Mouse (Mus musculus) heart, adult 2 months (tissue): ENCODE results near the gene Ccdc36. TPM values are rescaled to one million over a fixed set of nuclear protein-coding genes. Genes with fewer than 3 reads are reported as not detected.

Experiments
- DNase-seq, 2 experiments: peaks; one replicate each; pipeline ENCODE4 v3.0.0; 2021
- H3K27ac ChIP-seq: fragments of 200-600 bp; 2 replicates; pipeline ENCODE4 v1.8.1; 2022
- H3K27me3 ChIP-seq: fragments of 200-500 bp; 2 replicates; pipeline ENCODE4 v1.6.1; 2012; ENCODE audit warnings: mild to moderate bottlenecking, low read length, inconsistent platforms, mixed read lengths; ENCODE audit not compliant: control insufficient read depth, insufficient read depth
- H3K36me3 ChIP-seq: fragments of 200-500 bp; 2 replicates; pipeline ENCODE4 v1.6.1; 2012; ENCODE audit warnings: low read length, inconsistent platforms; ENCODE audit not compliant: control insufficient read depth, insufficient read depth
- H3K4me1 ChIP-seq: fragments of 200-500 bp; 2 replicates; pipeline ENCODE4 v1.6.1; 2011; ENCODE audit warnings: low read length; ENCODE audit not compliant: control insufficient read depth, insufficient read depth
- H3K4me3 ChIP-seq: fragments of 200-600 bp; 2 replicates; pipeline ENCODE4 v1.8.1; 2022
- H3K79me2 ChIP-seq: fragments of 200-500 bp; replicated peaks from 2 replicates; pipeline ENCODE4 v1.6.1; 2012; ENCODE audit warnings: mild to moderate bottlenecking, inconsistent platforms, low read length, moderate library complexity, mixed read lengths; ENCODE audit not compliant: control insufficient read depth, insufficient read depth
- H3K9ac ChIP-seq: fragments of 200-500 bp; 2 replicates; pipeline ENCODE4 v1.6.1; 2012; ENCODE audit warnings: low read depth, mild to moderate bottlenecking, control low read depth, inconsistent platforms, low read length, mixed read lengths
- CTCF ChIP-seq: fragments of 200-600 bp; IDR thresholded peaks from 2 replicates; pipeline ENCODE4 v1.8.1; 2022; ENCODE audit warnings: antibody characterized with exemption, mild to moderate bottlenecking, moderate library complexity
- EP300 ChIP-seq: fragments of 200-500 bp; IDR thresholded peaks from 2 replicates; pipeline ENCODE4 v1.6.1; 2011; ENCODE audit warnings: low read depth, low read length, control low read depth; ENCODE audit not compliant: insufficient read depth
- POLR2A ChIP-seq: fragments of 200-500 bp; IDR thresholded peaks from 2 replicates; pipeline ENCODE4 v1.6.1; 2011; ENCODE audit warnings: mild to moderate bottlenecking, low read depth, low read length, control low read depth; ENCODE audit not compliant: insufficient read depth
- WGBS: fragments of 180-500 bp; shearing (Covaris S2); methylation state at CpG from one replicate; pipeline ENCODE4 v1.1.7; 2018; 5-methylcytosine and 5-hydroxymethylcytosine counted together
- intact Hi-C: fragments of 180-260 bp; cut with DNase I; formaldehyde crosslinking; loops from one replicate; pipeline ENCODE4 v1.15.1; 2025
- polyA plus RNA-seq: library from polyadenylated mRNA; depleted of rRNA; stranded (reverse); fragments of >200 nt; gene quantifications from 2 replicates; pipeline ENCODE4 v1.2.3, GENCODE M21; 2012
- total RNA-seq, 2 experiments: library from RNA; stranded (reverse); gene quantifications; 2 replicates each; pipeline ENCODE4 v1.2.3; 2021

Ccdc36 gene
- total and polyA plus RNA-seq, 3 experiments: not detected

DNA sequence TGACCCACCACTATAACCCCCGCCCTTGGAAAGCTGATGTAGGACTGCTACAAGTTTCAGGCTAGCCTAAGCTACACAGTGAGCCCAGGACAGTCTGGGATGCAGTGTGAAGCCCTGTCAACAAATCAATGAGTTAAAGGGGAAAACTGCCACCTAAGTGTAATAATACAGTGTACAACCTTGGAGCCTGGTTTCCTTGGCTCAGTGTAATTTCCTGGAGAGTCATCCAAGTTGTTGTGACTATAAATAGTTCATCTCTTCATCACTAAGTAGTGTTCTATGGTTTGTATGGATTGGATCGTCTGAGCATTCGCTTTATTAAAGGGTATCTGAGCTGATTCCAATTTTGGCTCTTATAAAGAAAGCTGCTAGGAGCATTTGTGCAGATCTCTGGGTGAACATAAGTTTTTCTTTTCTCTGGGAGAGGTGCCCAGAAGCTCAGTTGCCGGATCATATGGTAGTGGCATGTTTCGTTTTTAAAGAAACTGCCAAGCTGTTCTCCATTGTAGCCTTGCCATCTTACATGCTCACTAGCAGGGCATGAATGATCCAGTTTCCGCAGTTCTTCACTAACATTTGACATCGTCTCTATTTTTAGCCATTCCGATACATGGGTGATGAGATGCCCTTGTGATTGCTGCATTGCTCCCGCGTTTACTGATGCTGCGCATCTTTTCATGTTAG is 13.1 kb upstream of the Ccdc36 start:
- no peaks in the 10 kb centered on the region for H3K27me3 ChIP-seq
- H3K4me1 ChIP-seq: peaks cover 11% of the 10 kb centered on the region
- H3K79me2 ChIP-seq: no peaks in the 10 kb centered on the region
- H3K4me3 ChIP-seq: peak overlapping the region; percentile 15; the same call in 1 of the 2 replicates
- H3K27ac ChIP-seq: peak overlapping the region; percentile 20; the same call in 1 of the 2 replicates
- WGBS: 30% methylated on average over 11 of the region's 11 CpGs
- DNase-seq: no peak
- intact Hi-C loops: no loop called here
- H3K9ac ChIP-seq: peak overlapping the region; percentile 17; the same call in 1 of the 2 replicates
- no peaks in the 10 kb centered on the region for H3K36me3 ChIP-seq
- TF ChIP-seq CTCF (no peak), POLR2A (no peak), EP300 (no peak)

DNA sequence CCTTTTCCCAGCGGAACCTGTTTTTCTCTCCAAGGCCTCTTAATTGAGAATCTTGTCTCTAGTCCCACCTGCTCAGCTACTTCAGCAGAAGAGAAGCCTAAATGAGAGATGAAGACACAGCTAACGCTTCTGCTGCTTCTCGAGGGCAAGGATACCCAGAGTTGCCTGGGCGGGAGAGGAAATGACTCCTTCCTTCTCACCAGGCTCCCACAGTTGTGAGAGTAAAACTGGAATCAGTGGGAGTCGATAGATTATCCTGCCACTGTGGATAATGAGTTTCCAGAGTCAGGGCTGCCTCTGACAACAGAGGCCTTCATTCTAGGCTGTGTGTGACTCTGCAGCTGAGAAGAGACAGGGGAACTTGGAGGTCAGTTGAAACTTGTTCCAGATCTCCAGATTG is 12.2 kb upstream of the Ccdc36 start:
- 49% methylated on average over 5 of the region's 5 CpGs for WGBS
- Histone ChIP-seq H3K9ac (no peak overlapping the region), H3K27ac (no peak overlapping the region), H3K36me3 (no peaks in the 10 kb centered on the region), H3K4me1 (peaks cover 11% of the 10 kb centered on the region), H3K4me3 (no peak overlapping the region), H3K79me2 (no peaks in the 10 kb centered on the region), H3K27me3 (no peaks in the 10 kb centered on the region)
- intact Hi-C loops: no loop called here
- no peak for DNase-seq
- TF ChIP-seq POLR2A (no peak), CTCF (no peak), EP300 (no peak)

DNA sequence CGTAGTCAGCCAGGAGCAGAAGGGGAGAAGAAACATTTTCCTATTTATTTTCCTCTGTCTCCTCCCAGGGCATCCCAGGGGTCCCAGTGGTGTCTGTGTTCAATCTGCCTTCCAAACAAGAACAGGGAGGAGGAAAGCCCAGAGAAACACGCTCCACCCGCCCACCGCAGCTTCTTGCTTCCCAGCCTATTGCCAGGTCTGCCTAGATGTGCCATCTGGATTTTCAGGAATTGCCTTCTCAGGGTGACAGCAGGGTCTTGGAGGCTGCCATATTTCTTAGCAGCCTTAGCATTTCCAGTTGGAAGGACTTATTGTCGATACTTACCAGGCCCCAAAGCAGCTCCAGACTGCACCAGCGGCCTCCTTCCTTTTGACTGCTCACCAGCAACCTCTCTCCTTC is 10.9 kb upstream of the Ccdc36 start:
- WGBS: 78% methylated on average over 6 of the region's 6 CpGs
- intact Hi-C loops: no loop called here
- no peak for DNase-seq
- no peaks in the 10 kb centered on the region for H3K79me2 ChIP-seq
- H3K9ac ChIP-seq: no peak overlapping the region
- H3K27ac ChIP-seq: no peak overlapping the region
- H3K36me3 ChIP-seq: no peaks in the 10 kb centered on the region
- no peak overlapping the region for H3K4me3 ChIP-seq
- peaks cover 11% of the 10 kb centered on the region for H3K4me1 ChIP-seq
- H3K27me3 ChIP-seq: no peaks in the 10 kb centered on the region
- TF ChIP-seq POLR2A (no peak), EP300 (no peak), CTCF (no peak)

DNA sequence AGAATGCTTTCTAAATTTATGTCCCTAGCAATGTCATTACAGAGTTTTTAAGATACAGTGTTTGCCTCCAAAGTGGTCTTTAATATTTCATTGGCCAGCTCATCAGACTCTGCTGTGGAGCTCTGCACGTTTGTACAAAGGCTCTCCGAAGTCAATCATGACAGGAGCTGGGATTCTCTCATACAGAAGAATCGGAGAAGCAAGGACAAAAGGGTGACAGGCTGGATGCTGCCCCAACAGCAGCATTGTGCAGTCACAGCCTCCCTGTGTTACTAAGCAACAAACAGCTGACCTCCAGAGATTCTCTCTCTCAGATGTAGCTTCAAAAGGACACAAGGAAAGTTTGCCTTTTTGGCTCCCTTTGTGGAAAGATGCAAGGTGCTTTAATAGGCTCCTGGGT is 7.9 kb upstream of the Ccdc36 start, which contains the start of gene BC048562:
Gene BC048562, plus strand, starts transcription at position 301 of the 400 bp plus-strand sequence.
- 76% methylated on average over 3 of the region's 3 CpGs for WGBS
- intact Hi-C loops: no loop called here
- no peaks in the 10 kb centered on the region for H3K27me3 ChIP-seq
- no peak within 1 kb of the TSS for H3K9ac ChIP-seq
- H3K4me3 ChIP-seq: no peak within 1 kb of the TSS
- no peak for TF ChIP-seq POLR2A
- no peak for TF ChIP-seq EP300
- no peak for TF ChIP-seq CTCF
- peaks cover 8% of the 10 kb centered on the region for H3K4me1 ChIP-seq
- DNase-seq: no peak
- H3K27ac ChIP-seq: no peak within 1 kb of the TSS
- no peaks in the 10 kb centered on the region for H3K36me3 ChIP-seq
- H3K79me2 ChIP-seq: no peaks in the 10 kb centered on the region

DNA sequence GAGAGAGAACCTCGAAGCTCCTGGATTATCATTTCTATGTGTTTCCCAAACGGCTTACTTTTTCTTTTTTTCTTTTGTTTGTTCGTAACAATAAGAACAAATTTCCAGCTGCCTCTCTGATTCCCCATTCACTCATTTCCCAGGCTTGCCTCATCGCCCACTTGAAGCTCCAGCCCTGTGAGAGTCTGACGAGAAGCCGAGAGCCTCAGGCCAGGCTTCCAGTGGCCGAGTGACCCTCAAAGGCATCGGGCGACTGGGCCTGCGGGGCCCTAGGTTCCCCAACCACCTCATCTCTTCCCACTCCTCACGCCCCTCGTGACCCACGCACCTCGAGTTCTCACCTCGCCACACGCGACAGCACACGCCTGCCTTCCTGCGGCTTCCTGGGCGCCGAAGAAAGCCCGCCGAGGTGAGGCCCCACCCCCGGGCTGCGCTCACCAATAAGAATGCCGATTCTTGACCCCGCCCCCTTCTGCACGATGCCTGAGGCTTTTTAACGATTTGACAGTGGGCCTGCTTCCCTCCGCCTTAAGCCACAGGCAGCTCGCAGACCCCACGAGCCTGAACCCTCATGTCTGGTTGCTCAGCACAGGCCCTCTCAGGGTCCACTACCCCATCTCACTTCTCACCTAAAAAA is 3.3 kb upstream of the Ccdc36 start:
- Histone ChIP-seq H3K27me3 (no peaks in the 10 kb centered on the region), H3K9ac (no peak overlapping the region), H3K36me3 (no peaks in the 10 kb centered on the region), H3K4me3 (no peak overlapping the region), H3K4me1 (no peaks in the 10 kb centered on the region), H3K27ac (no peak overlapping the region), H3K79me2 (no peaks in the 10 kb centered on the region)
- no peak for DNase-seq
- intact Hi-C loops: no loop called here
- TF ChIP-seq CTCF: no peak
- TF ChIP-seq EP300: no peak
- TF ChIP-seq POLR2A: no peak
- WGBS: 47% methylated on average over 32 of the region's 32 CpGs

DNA sequence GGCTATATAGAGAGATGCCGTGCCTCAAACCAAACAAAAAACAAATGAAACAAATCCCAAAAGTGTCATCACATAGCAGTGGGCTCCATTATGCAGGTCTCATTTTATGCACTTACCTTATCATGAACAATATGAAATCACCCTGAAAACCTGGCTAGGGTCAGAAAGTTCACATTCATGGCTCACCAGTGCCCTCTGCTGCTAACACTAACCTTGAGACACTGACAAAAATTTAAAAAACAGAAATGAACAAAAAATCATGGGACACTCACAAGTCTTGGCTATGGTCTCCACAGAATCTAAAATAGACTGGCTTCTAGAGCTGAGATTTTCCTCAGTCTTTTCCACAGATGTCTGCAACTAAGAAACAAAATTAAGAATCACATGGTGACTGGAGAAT is 16.1 kb downstream of the Ccdc36 start:
- no peak for DNase-seq

More for the DNA sequence above, 16.1 kb downstream of the Ccdc36 start:
- 63% methylated on average over 1 of the region's 1 CpGs for WGBS
- intact Hi-C loops: no loop called here
- TF ChIP-seq POLR2A: no peak
- peak; percentile 64 for TF ChIP-seq CTCF
- Histone ChIP-seq H3K4me3 (no peak overlapping the region), H3K9ac (no peak overlapping the region), H3K79me2 (no peaks in the 10 kb centered on the region), H3K4me1 (no peaks in the 10 kb centered on the region), H3K27ac (no peak overlapping the region), H3K36me3 (no peaks in the 10 kb centered on the region), H3K27me3 (no peaks in the 10 kb centered on the region)
